Mouse (Mus musculus) olfactory bulb, adult 2 months (tissue): ENCODE results near the gene Dnajc10.

Experiments
- CTCF ChIP-seq: fragments of 200-500 bp; IDR thresholded peaks from 2 replicates; pipeline ENCODE4 v1.5.1; 2012; ENCODE audit warnings: low read depth, mild to moderate bottlenecking, low read length, moderate library complexity; ENCODE audit not compliant: insufficient read depth
- POLR2A ChIP-seq: fragments of 200-500 bp; IDR thresholded peaks from 2 replicates; pipeline ENCODE4 v1.6.1; 2012; ENCODE audit warnings: mild to moderate bottlenecking, low read depth, low read length, moderate library complexity; ENCODE audit not compliant: insufficient read depth

GRCm38 (mm10) chr2:80292172-80292571 lies 23.1 kb upstream of the Dnajc10 start, which contains the start of gene Prdx6b:
- TF ChIP-seq CTCF (no peak), POLR2A (no peak)
